Mouse (Mus musculus): ENCODE results near the gene Brix1. TPM values are rescaled to one million over a fixed set of nuclear protein-coding genes. Genes with fewer than 3 reads are reported as not detected.

The Brix1 gene
- total and polyA plus RNA-seq, 3 experiments, result 25.3 to 354 (median 93.4) TPM

DNA sequence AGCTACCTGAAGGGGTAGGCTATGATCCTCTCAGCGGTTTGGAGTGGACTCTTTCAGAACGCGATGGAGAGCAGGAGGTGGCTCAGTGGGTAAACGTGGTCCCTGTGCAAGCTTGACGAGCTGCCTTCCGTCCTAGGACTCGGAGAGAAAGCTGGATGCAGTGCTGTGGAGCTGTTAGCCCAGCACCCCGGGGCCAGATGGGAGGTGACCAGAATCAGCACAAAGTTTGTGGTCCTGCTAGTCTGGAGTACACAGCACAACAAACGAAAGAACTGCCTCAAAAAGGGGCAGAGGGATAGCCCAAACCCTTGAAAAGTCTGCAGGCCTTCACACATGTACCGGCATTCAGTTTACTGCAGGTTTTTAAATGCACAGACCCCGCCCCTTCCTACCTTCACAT is 10.2 kb upstream of the Brix1 start:
- dilution Hi-C loops (cut with MboI; ENCODE audit: extremely low pct_ligation_motif_present, extremely low pct_unique_long_range_greater_than_20kb, low sequenced_read_pairs), result no loop called here
- H3K9ac ChIP-seq (ENCODE audit: insufficient read depth, low read depth), result no peak overlapping the region
- H3K79me2 ChIP-seq (replicated peaks; ENCODE audit: control insufficient read depth, extremely low read depth, insufficient read depth, poor library complexity, severe bottlenecking), result no peaks in the 10 kb centered on the region
- H3K4me1 ChIP-seq (ENCODE audit: control insufficient read depth in 1 of 2, insufficient read depth in 2 of 2), result no peaks in the 10 kb centered on the region
- H3K27ac ChIP-seq (ENCODE audit: insufficient read depth, low read depth), result no peak overlapping the region
- TF ChIP-seq JUND (conservative IDR thresholded peaks at IDR 0.05; ENCODE audit: low read depth, low read length), result no peak
- no peak for TF ChIP-seq MXI1 (IDR thresholded peaks at IDR 0.05; ENCODE audit: low read depth, low read length)
- TF ChIP-seq ELF1 (IDR thresholded peaks at IDR 0.05; ENCODE audit: low read depth, low read length), result no peak
- TF ChIP-seq IRF4 (IDR thresholded peaks at IDR 0.05; ENCODE audit: low read depth, low read length), result no peak
- TF ChIP-seq MEF2A (IDR thresholded peaks at IDR 0.05; ENCODE audit: borderline replicate concordance, low read depth, low read length), result no peak
- no peak for TF ChIP-seq BHLHE40 (IDR thresholded peaks at IDR 0.05; ENCODE audit: low read depth, low read length)
- TF ChIP-seq USF1 (IDR thresholded peaks at IDR 0.05; ENCODE audit: low read depth, low read length), result no peak
- no peaks in the 10 kb centered on the region for H3K9me3 ChIP-seq (replicated peaks; ENCODE audit: low read length)
- in situ Hi-C loops (cut with MboI; ENCODE audit: low pct_ligation_motif_present, low pct_unique_long_range_greater_than_20kb, low sequenced_read_pairs), result loop anchor here (25.0 kb wide), 1 partner anchor 891 kb away; the partner anchor contains the start of gene Tars
- H3K4me2 ChIP-seq (ENCODE audit: insufficient read depth, low read depth, poor library complexity, severe bottlenecking), result no peak overlapping the region
- peaks cover 21 to 64% of the 10 kb centered on the region in 2 experiments for H3K36me3 ChIP-seq (replicated peaks in 1 of 2; ENCODE audit: control insufficient read depth in 1 of 2, insufficient read depth in 1 of 2, low read length in 1 of 2)
- no peak for DNase-seq (ENCODE audit: extremely low read depth)
- H3K27me3 ChIP-seq (replicated peaks), result no peaks in the 10 kb centered on the region
- H3K4me3 ChIP-seq (replicated peaks in 1 of 3; ENCODE audit: low read depth in 2 of 3, low read length in 2 of 3, poor library complexity in 1 of 3), result no peak overlapping the region

DNA sequence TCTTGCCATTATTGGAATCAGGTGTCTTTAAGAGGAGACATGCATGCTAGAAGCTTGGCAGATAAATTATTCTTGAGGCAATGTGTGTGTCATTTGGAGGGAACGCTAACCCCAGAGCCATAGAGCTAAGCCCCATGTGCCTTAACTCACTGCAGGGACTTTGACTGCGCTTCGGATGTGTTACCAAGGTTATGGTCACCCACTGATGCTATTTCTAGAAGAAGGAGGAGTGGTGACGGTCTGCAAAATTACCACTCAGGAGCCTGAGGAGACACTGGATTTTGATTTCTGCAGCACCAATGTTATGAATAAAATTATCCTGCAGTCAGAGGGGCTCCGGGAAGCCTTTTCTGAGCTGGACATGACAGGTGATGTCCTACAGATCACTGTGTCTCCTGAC is 4.4 kb upstream of the Brix1 start:
- Histone ChIP-seq H3K36me3 (replicated peaks in 1 of 2; ENCODE audit: control insufficient read depth in 1 of 2, insufficient read depth in 1 of 2, low read length in 1 of 2) (peaks cover 33 to 64% of the 10 kb centered on the region in 2 experiments), H3K4me3 (replicated peaks in 1 of 3; ENCODE audit: low read depth in 2 of 3, low read length in 2 of 3, poor library complexity in 1 of 3) (no peak overlapping the region), H3K9me3 (replicated peaks; ENCODE audit: low read length) (no peaks in the 10 kb centered on the region), H3K27me3 (replicated peaks) (no peaks in the 10 kb centered on the region), H3K9ac (ENCODE audit: insufficient read depth, low read depth) (no peak overlapping the region), H3K4me2 (ENCODE audit: insufficient read depth, low read depth, poor library complexity, severe bottlenecking) (no peak overlapping the region), H3K27ac (ENCODE audit: insufficient read depth, low read depth) (no peak overlapping the region), H3K79me2 (replicated peaks; ENCODE audit: control insufficient read depth, extremely low read depth, insufficient read depth, poor library complexity, severe bottlenecking) (peaks cover 20% of the 10 kb centered on the region), H3K4me1 (ENCODE audit: control insufficient read depth in 1 of 2, insufficient read depth in 2 of 2) (peaks cover 0 to 29% of the 10 kb centered on the region in 2 experiments; a peak in 2 of 4 replicates)
- TF ChIP-seq ETS1 (conservative IDR thresholded peaks at IDR 0.05; ENCODE audit: low read depth, low read length) (no peak), MAX (IDR thresholded peaks at IDR 0.05; ENCODE audit: low read length) (no peak), MAFK (IDR thresholded peaks at IDR 0.05; ENCODE audit: insufficient replicate concordance, low read length) (no peak), USF1 (IDR thresholded peaks at IDR 0.05; ENCODE audit: low read depth, low read length) (no peak), KAT2A (IDR thresholded peaks at IDR 0.05; ENCODE audit: insufficient replicate concordance, low read length) (no peak), CHD2 (IDR thresholded peaks at IDR 0.05; ENCODE audit: low read length) (no peak), NELFE (IDR thresholded peaks at IDR 0.05; ENCODE audit: low read depth, low read length) (no peak), JUND (conservative IDR thresholded peaks at IDR 0.05; ENCODE audit: low read depth, low read length) (no peak), NRF1 (IDR thresholded peaks at IDR 0.05; ENCODE audit: low read depth, low read length) (no peak), ZC3H11A (IDR thresholded peaks at IDR 0.05; ENCODE audit: low read depth, low read length) (no peak), USF2 (conservative IDR thresholded peaks at IDR 0.05; ENCODE audit: low read depth, low read length) (no peak), POLR2A (IDR thresholded peaks at IDR 0.05; ENCODE audit: low read depth, low read length) (no peak)
- DNase-seq (ENCODE audit: extremely low read depth), result no peak
- in situ Hi-C loops (cut with MboI; ENCODE audit: low pct_ligation_motif_present, low pct_unique_long_range_greater_than_20kb, low sequenced_read_pairs) (loop anchor here (25.0 kb wide), 1 partner anchor 897 kb away; the partner anchor contains the start of gene Tars), dilution Hi-C loops (cut with MboI; ENCODE audit: extremely low pct_ligation_motif_present, extremely low pct_unique_long_range_greater_than_20kb, low sequenced_read_pairs) (no loop called here)
